Mouse (Mus musculus): ENCODE measurements around the gene Slc46a1.

Slc46a1 gene

GRCm38 (mm10) chr11:78458740-78459139, 6.8 kb upstream of the Slc46a1 start:
- no peak for DNase-seq

DNA sequence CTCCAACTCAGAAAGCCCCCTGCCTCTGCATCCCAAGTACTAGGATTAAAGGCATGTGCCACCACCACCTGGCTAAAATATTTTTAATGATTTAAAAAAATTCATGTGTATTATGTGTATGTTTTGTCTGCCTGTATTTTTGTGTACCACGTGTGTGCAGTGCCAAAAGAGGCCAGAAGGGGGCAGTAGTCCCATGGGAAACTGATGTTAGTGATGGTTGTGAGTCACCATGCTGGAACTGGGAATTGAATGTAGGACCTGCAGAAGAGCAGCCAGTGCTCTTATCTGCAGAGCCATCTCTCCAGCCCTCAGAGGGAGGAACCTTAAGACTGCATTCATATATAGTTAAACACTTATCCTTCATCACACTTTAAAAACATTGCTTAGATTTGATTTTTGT, 3.6 kb upstream of the Slc46a1 start:
- no peak for DNase-seq

DNA sequence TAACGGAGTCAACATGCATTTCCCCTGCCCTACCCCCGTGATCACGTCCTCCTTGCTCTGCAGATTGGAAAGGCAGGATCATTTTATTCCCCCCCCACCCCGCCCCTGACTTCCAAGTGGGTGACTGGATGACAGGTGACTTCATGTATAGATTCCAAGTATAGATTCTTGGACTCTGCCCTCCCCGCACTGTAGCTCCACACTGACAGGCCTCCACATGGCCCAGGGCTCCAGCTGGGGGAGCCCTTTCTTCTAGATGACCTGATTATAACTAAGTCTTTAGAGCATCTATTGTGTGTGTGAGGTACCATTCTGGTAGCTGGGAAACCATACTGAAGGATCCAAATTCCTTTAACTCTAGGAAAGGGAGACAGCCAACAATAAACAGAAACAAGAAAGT, 2.8 kb upstream of the Slc46a1 start:
- no peak for DNase-seq

- no peak for DNase-seq
Observed at GRCm38 (mm10) chr11:78463286-78464036, 2.0 kb upstream of the Slc46a1 start.

DNA sequence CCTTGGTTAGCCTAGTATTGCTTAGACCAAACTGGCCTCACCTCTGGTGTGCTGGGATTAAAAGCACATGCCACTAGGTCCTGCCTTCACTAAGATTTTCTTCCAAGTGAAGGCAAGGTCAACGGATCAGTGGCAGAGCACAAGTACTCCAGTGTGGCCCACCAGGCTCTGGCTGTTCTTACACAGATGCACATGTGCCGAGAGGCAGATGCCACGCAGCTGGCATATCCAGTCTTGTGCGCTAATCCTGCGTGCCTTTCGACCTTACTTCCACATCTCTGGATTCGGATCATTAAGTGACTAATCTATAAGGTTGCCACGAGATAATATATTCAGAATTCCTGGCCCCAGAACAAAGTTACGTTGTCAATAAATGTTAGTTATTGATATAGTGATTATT, 381 bp upstream of the Slc46a1 start:
- no peak for DNase-seq

DNA sequence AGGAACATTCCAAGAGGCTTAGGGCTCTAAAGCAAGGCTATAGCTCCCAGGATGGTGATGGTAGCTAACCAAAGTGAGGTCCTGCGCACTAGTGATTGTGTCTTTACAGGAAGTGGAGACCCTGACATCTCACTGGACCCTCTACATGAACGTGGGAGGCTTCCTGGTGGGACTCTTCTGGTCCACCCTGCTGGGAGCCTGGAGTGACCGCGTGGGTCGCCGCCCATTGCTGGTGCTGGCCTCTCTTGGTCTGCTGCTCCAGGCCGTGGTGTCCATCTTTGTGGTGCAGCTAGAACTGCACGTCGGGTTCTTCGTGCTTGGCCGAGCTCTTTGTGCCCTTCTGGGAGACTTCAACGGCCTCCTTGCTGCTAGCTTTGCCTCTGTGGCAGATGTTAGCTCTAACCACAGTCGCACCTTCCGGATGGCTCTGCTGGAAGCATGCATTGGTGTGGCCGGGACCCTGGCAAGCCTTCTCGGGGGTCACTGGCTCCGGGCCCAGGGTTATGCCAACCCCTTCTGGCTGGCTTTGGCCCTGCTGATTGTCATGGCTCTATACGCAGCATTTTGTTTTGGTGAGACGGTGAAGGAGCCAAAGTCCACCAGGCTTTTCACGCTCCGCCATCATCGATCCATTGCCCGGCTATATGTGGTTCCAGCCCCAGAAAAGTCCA, 880 bp downstream of the Slc46a1 start:
- DNase-seq, result no peak

GRCm38 (mm10) chr11:78467515-78467914, 2.0 kb downstream of the Slc46a1 start:
- DNase-seq, result no peak

DNA sequence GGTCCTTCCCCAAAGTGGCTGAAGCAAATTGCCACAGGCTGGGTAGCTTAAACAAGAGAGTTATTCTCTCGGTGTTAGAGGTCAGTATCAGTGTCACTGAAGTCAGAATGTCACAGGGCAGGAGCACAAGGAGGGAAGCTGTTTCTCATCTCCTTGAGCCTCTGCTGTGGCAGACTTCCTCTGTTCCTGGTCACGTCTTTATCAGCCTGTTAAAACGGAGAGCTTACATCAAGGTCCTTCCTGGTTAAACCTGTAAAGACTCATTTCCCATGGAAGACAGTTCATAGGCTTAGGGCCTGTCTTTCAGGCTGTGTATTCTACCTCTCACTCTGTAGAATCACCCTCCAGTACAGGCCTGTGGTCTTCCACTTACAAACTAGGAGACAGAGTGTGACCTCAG, 2.4 kb downstream of the Slc46a1 start:
- no peak for DNase-seq

- DNase-seq, result no peak
Observed at GRCm38 (mm10) chr11:78471326-78472103, 6.0 kb downstream of the Slc46a1 start.

DNA sequence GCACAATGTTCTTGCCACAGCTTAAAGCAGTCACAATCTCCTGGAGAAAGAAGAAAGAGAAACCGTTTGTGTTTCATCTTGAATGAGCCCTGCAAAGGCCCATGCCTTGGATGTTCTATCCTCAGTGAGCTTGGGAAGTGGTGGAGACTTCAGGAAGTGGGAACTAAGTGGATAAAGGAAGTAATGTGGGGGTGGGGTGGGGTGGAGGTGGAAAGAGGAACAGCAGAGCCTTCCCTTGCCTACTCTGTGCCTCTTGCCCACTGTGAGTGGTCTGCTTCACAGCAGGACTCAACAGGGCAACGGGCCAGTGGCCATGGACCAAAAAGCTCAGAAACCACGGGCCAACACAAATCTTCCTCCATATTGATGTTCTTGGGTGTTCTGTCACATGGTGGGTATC, 9.8 kb downstream of the Slc46a1 start:
- no peak for DNase-seq

- no peak for DNase-seq
Observed at GRCm38 (mm10) chr11:78483639-78484038, 18.1 kb downstream of the Slc46a1 start.

DNA sequence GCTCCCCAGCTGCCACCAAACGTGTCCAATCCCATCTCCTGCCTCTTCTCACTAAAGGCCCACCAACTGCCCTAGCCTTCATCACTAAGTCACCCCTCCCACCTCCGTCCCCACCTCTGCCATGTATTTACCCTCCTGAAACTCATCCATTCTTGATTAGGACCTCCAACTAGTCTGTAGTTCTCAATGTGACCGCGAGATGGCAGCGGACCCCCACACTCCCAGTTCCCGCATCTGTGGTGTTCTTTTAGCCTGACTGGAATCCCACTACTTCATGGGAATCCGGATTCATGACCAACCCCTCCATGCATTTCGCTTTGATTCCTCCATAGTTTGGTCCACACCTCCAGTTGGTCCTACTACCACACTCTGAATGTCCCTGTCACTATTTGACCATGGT, 22.7 kb downstream of the Slc46a1 start:
- peak; percentile 72 for DNase-seq

DNA sequence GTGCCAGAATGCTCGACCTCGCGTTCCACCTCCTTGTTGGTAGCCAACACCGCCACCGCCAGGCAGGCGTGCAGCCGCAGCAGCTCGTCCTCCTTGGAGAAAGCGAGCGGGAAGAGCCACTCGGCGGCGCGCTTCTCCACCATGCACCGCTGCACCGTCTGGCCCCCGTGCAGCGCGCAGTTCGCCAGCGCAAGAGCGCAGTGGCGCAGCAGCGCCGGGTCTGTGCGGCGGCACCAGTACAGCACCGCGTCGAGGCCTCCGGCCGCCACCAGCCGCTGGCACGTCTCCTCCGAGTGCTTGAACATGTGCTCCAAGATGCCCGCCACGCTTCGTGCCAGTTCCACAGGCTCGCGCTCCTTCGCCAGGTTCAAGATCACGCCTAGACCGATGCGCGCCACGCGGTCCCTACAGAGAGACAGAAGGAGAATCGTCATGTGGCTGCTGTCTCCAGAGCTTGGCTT, 25.3 kb downstream of the Slc46a1 start:
- peak; percentile 12 for DNase-seq

DNA sequence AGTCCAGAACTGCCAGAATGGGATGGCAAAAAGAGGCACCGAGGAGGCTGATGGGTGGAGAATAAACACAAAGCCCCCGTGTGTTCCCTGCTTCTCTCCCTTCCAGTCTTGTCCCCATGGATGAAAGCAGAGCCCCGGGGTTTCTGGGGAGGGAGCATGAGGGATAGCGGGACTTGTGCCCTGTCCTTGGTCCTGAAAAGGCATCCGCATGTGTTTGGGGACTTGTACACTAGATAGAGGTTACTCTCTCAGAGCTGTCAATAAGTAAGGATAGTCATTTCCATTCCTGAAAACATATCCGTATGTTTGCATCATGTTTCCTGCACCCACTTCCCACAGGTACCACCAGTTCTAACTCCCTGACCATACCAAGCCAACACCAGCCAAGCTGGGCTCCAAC, 30.4 kb downstream of the Slc46a1 start:
- DNase-seq, result peak; percentile 51

- peak; percentile 26 for DNase-seq
Observed at GRCm38 (mm10) chr11:78497071-78497541, 31.6 kb downstream of the Slc46a1 start.

DNA sequence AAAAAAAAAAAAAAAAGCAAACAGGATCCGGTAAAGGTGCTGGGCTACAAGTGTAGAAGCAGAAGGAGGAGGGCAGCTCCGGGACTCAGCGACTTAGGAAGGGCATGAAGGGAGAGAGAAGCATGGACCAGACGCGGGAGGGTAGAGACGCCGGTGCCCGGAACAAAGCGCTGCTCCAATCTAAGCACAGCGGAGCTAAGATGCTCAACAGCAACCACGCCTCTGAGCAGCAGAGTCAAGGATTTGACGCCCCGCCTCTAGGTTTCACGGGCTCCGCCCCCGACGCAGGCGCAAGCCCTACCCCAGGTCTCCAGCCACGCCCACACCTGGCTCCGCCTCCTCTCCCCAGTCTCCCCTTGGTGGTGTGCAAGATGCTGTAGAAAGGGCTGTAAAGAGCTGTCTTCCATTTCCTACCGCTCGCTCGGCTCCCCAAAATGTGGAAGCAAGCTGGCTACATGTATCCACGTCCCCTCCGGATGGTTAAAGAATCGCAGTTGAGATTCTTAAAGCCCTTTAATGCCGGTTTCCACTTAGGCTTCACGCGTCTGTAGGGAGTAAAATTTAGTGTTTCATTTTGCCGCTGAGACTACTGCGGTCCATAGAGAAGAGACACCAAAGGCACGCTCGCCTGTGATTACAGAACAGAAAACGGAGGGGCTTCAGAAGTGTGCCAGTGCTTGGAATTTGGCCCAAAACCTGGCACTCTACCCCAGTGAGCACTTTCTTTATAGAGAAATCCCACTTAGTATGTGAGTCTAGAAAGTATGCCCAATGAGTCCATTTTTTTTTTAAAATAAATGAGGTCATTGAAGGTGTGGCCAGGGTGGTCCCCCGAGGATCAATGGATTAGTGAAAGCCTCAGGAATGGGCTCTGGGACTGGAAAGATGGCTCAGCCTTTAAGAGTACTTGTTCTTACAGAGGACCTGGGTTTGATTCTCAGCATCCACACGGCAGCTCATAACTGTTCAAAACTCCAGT, 32.3 kb downstream of the Slc46a1 start, which contains the start of gene Sarm1:
Sarm1 (minus strand) TSS at position 211 of the 979 bp plus-strand sequence.
- DNase-seq, result peak; percentile 93

GRCm38 (mm10) chr11:78499004-78499403, 33.5 kb downstream of the Slc46a1 start, which contains the start of gene Vtn:
Gene Vtn, plus strand, starts transcription at chr11:78499091.
- DNase-seq, result no peak

GRCm38 (mm10) chr11:78499543-78499942, 34.0 kb downstream of the Slc46a1 start:
- no peak for DNase-seq

- DNase-seq, result no peak
Observed at GRCm38 (mm10) chr11:78500623-78501202, 35.2 kb downstream of the Slc46a1 start.

- no peak for DNase-seq
Observed at GRCm38 (mm10) chr11:78501529-78501928, 36.0 kb downstream of the Slc46a1 start.

DNA sequence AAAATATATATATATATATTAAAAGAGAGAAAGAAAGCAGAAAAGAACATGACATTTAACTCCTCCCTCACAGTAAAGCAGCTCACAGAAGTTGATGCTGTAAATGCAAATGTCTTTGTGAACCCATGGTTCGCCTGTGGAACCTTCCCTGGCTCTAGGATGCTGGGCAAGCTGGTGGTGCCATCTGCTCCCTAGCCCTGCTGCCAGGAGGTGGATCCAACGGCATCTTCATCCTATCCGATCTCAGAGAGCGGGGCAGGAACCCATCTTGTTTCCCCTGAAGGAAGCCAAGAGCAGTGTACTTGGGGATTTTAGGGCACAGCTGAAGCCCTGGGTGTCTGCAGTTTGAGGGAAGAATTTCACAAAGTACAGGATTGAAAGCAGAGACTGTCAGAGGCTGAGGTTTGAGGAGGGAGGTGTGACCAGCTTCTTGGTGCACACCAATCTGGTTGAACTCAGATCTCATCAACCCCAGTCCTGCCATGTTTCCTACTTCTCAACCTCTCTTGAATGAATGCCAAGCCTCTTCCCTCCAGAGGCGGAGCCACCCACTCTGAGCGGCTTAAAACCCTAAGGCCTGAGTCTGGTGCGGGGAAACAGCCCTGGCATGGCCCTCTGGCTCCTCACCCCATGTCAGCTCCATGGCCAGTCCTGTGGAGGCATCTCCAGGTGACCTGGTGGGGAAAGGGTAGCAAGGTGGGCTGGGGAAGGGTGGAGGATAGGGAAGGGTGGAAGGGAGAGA, 37.6 kb downstream of the Slc46a1 start, which contains the start of gene Sebox:
Sebox (plus strand) TSS at position 539 of the 742 bp plus-strand sequence.
- DNase-seq, result no peak
